Mouse (Mus musculus) liver (tissue): ENCODE measurements around the gene Serpinb9b.
"Not testable (repeated sequence)": the region's sequence is repeated elsewhere in the genome, so short reads cannot be mapped to it uniquely, and the experiment has no call there.

Source experiments
- DNase-seq: peaks from one replicate; pipeline ENCODE4 v3.0.0-alpha.2; 2020; ENCODE audit warnings: mixed read lengths

Serpinb9b gene

DNA sequence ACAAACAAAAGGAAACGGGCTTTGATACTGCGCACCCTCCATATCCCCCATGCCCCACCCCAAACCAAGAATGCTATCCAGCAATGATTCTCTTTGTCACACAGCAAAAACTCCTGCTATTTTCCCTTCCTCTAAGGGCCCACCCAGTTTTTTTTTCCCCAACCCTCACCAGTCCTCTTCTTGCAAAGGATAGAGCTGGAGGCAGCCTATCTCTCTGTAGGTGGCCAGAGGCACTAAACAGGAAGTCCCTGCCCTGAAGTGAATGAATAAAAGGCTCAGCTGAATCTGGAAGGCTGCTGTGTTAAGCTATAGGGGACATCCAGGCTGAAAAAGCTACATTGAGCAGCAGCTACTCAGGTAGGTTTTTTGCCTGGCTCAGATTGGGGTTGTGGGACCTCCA lies at the start of gene Serpinb9b:
TSS of gene Serpinb9b (plus strand) at position 173 of the 400 bp plus-strand sequence.
- no peak for DNase-seq

DNA sequence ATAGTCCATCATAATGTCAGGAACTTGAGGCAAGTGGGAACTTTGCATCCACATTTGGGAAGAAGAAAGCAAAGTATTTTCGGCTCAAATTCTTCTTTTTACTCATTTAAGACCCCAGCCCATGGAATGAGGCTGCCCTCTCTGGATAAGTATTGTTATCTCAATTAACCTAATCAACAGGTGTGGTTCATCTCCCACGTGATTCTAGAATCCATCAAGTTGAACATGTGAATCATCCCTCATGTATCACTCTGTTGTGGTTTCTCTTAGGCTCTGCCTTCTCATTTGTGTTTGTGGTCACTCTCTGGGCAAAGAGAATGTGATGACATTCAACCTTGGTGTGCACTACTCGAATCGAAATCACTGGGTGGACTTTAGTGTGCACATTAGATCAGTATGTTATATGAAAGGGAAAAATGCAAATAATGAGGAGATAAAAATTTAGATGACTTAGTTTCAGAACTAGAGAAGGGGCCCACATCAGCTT lies 44.6 kb upstream of the Serpinb9b start:
- DNase-seq = no peak

DNA sequence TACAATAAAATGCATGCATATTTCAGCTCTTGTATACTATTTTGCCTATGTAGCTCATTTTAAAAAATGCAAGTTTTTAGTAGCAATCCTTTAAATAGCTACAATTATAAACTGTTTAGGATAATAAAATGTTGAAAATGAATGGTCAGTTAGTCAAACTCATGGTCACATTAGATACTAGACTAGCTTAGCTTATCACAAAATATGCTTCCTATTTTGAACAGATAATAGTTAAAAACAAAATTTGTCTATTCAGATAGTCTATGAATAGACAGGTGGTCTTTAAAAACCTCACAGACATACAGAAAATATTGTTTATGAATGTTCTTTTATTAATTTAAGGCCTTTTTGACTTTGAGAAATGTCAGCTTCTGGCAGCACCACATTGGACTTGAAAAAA lies 41.0 kb upstream of the Serpinb9b start:
- DNase-seq = no peak

DNA sequence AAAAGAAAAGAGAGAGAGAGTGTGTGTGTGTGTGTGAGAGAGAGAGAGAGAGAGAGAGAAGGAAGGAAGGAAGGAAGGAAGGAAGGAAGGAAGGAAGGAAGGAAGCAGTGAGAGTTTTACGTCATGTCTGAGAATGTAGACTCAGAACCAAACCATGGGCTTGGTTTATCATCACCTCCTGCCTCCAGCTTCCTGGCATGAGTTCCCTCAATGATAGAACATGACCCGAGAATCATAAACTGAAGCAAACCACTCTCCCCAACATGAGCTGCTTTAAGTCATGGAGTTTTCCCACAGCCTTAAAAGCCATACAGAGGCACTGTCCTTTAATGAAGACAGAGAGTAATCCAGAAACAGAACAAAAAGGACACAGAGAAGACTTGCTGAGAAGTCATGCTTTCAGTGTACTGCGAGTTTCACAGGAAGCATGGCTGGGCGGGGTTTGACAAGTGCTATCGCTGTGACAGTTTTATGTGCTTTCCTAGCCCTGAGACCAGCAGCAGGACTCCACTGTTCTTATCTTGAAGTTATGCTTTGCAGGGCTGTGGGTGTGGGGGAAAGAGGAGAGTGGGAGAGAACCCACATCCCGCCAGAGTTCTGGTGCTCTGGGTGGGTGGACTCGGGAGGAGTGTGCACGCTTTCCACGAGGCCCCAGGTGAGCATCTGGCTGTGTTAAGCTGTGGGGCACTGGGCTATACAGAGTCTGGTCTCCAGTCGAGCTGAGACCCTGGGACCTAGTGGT lies 33.9 kb upstream of the Serpinb9b start:
- DNase-seq = peak; percentile 91

DNA sequence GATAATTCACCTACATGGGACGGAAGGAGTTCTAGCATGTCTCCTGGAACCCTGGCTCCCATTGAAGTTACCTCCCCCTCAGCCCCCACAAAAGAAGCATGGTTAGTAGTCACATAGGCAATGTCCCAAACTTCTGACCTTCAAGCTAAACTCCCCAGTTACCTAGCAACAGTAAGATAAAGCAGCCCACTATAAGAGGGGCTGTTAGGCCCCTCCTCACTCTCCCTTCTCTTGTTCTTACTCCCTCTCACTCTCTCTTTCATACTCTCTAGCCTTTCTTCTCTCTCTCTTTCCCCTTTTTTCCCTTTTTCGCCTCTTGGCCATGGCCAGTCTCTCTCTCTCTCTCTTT lies 33.3 kb upstream of the Serpinb9b start:
- no peak for DNase-seq

DNA sequence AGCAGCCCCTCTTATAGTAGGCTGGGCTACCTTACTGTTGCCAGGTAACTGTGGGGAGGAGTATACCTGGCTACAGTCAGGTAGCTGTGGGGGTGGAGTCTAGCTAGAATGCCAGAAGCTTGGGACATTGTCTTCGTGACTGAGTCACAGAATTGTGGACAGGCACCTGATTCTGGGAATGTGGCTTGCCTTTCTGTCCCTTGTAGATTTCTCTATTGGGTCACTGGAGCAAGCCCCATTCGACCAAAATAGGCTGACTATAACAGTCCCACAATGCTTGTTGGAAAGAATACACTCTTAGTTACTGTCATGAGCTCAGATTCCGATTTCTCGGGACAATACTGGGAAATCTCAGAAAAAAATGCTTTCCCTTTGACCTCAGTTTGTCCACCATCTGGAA lies 32.2 kb upstream of the Serpinb9b start:
- DNase-seq = no peak

DNA sequence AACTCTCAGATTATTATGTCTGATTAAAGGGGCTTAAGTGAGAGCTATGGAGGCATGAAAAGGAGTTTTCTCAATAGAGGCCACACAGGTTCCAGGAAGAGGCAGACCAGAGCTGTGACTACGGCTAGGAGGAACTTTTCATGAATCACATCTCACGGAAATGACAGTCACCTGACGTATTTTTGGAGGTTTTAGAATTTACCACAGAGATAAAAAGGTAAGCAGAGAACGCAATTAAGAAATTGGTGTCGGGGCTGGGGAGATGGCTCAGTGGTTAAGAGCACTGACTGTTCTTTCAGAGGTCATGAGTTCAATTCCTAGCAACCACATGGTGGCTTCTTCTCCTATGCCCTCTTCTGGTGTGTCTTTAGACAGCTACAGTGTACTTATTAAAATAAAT lies 25.9 kb upstream of the Serpinb9b start:
- DNase-seq = no peak

DNA sequence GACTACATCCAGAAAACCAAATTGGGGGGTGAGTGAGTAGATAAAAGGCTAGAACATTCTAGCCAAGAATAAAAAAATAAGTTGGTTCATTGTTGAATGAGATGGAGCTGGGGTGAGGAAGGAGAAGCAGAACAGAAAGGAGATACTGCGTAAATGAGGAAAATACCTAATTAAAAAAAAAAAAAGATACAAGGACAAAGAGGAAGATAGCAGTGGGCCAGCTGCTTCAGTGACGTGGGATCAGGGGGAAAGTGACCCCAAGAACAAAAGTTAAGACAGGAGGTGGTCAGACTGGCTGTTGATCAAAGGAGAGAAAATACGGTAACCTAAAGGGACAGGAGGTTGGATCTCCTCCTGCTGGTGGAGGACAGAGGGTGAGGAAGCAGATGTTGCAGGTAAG lies 24.3 kb upstream of the Serpinb9b start, which contains the start of gene Serpinb9:
TSS of gene Serpinb9 (plus strand) at position 301 of the 400 bp plus-strand sequence.
- no peak for DNase-seq

DNA sequence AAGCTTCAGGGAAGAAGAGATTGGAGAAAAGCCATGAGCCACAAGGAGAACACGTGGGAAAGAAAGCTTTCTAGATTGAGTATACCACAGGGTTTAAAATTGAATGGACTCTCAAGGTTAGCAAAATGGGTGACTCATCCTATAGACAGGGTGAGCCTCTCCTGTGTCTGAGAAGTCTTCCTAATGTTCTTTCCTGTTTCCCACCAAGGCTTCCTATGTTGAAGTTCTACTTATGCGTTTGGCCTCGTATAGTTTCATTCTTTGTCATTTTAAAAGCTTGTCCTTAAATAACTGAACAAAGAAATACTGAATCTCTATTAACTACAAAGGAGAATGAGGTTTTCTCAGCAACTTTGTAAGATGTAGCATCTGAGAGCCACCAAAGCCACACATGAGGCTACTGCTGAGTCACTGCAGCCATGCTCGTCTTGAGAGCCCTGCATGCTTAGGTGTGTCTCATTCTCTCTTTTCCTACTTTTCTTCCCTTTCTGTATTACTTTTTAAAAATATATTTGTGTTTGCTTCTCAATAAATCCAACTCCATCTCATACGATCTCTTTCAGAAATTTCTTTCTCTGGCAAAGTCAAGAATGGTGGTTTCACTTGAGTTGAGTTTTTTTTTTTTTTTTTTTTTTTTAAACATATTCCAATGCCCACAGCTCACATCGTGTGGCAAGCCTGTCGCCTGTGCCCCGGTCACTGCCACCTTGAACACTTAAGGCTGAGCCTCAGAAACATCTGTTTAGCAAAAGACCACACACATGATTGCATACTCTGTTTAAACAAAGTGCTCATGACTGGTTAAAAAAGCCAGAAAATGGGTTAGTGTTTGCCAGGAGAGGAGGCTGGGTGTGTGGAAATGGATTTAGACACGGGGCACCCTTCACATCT lies 23.4 kb upstream of the Serpinb9b start:
- DNase-seq = peak; percentile 78

DNA sequence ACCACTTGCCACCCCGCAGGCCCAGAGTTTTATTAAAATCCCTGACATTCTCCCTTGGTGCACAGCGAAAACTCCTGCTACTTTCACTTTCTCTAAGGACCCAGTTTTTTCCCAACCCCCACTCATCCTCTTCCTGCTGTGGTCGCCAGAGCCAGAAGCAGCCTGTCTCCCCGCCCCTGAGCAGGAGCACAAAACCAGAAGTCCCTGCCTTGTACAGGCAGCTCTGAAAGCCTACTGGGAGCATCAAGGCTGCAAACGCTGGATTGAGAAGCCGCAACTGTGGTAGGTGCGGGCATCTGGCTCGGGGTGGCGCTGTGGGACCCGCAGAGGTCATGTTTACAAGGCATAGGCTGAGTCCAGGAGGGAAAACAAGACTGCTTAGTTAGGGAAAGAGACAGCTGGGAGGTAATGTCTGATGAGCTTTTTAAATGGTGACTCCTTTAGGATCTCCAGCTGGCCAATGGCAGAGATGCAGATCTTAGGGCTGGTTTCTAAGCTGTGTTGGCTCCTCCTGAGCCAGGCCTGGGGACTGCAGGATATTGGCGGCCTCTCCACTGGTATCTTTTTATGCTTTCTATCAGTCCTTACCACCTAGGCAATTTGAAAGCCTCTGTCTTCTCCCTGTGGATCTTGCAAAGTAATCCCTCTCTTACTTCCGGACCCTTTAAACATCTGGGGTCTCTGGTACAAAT lies 22.7 kb upstream of the Serpinb9b start:
- peak; percentile 95 for DNase-seq

DNA sequence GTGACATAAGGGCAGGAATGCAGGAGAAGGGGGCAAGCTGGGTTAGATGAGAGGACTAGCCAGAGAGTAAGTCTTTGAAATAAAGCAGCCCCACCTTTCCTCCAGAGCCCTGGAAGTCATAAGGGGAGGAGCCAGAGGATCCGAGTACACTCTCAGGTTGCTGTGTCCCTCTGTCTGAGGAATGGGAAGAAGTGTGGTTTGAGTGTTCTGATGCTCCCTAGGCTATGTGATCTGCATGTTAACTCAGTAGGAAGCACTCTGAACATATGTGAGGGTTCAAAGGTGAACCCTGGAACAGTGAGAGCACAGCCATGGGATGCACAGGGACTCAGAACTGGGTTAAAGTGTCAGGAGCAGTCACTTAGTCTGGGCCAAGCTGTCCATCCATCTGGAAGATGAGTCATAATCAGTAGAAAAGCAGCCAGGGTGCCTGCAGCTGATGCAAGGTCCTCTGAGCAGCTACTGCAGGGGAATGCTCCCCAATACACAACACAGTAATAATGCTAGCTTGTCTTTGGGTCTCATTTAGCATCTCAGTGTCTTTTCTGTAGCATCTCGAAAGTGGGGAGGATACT lies 21.6 kb upstream of the Serpinb9b start:
- peak; percentile 6 for DNase-seq

DNA sequence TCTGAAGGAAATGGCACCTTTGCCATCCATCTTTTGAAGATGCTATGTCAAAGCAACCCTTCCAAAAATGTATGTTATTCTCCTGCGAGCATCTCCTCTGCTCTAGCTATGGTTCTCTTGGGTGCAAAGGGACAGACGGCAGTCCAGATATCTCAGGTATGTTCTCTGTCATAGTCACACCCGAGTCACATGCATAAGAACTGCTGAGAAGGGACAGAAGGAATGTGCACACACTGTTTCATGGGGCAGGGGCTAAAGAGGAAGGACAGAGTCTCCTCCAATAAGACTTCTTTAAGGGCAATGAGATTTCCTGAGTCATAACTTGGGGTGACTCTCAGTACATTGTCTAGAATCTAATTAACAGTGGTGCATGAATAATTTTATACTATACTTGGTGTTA lies 20.7 kb upstream of the Serpinb9b start:
- no peak for DNase-seq

DNA sequence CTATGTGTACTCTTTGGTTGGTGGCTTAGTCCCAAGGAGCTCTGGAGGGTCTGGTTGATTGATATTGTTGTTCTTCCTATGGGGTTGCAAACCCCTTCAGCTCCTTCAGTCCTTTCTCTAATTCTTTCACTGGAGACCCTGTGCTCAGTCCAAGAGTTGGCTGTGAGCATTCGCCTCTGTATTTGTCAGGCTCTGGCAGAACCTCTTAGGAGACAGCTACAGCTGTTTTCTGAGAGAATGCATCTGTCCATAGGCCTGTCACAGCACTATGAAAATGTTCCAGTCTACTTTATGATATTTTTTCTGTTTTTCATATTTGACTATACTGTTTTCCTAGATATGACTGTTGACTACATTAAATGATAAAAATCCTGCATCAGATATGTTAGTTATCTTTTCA lies 14.8 kb upstream of the Serpinb9b start:
- no peak for DNase-seq

DNA sequence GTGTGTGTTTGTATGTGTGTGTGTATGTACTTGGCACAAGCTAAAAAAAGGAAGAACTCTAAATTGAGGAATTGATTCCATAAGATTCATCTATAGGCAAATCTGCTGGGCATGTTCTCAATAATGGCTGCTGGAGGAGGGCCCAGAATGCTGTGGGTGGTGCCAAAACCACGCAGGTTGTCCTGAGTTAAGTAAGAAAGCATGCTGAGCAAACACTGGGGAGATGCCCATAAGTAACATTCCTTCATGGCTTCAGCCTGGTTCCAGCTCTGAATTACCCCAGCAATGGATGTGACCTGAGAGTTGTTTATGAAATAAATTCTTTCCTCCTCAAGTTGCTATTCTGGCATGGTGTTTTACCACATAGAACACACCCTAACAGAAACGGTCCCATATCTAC lies 13.9 kb upstream of the Serpinb9b start:
- no peak for DNase-seq

DNA sequence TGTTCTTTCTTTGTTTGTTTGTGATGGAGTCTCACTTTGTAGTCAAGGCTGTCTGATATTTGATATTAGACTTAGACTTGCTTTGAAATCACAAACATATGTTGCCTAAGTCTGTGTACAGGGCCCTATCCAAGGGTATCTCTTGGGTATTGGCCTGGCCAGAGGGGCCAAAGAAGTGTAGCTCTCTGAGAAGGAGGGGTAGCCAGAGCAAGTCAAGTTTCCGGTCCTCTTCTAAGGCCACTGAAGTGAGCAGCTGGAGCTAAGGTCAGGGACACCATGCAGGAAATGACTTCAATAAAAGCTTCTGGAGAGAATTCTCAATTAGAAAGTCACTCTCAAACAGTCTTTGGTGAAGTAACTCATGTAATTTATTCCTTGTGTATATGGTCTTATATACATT lies 4.8 kb upstream of the Serpinb9b start:
- no peak for DNase-seq

DNA sequence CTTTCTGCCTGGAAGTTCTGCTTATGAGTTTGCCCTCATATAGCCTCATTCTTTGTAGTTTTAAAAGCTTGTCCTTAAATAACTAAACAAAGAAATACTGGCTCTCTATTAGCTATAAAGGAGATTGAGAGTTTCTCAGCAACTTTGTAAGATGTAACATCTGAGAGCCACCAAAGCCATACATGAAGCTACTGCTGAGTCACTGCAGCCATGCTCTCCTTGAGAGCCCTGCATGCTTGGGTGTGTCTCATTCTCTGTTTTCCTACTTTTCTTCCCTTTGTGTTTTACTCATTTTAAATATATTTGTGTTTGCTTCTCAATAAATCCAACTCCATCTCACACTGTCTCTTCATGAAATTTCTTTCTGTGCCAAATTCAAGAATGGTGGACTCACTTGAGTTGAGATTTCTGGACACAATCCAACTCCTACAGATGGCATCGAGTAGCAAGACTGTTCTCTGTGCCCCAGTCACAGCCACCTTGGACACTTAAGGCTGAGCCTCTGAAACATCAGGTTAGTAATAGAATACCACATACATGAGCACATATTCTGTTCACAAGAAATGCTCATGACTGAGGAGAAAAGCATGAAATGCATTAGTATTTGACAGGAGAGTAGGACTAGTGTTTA lies 674 bp upstream of the Serpinb9b start:
- DNase-seq = no peak

DNA sequence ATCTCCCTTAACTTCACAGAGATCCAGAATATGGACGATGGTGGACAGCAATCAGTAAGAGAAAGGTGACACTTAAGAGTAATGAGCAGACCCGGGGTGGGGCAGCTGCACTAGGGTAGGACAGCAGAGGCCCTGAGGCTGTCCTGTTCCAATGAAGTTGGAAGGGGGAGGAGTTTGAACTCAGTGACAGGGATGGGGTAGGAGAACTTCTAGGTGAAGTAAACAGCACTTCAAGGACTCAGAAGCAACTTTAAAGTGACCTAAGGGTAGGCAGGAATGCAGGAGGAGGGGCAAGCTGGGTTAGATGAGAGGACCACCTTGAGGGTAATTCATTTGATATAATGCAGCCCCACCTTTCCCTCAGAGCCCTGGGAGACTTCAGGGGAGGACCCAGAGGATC lies 930 bp downstream of the Serpinb9b start:
- no peak for DNase-seq

DNA sequence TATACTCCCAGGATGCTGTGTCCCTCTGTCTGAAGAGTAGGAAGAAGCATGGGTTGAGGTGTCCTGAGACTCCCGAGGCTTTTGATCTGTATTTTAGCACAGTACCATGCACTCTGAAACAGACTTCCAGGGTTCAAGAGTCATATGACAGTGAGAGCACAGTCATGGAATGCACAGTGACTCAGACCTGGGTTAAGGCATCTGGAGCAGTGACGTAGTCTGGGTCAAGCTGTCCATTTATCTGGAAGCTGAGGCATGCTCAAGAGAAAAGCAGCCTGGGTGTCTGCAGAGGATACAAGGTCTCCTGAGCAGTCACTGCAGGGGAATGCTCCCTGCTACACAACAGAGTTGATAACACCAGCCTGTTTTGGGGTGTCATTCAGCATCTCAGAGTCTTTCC lies 1.3 kb downstream of the Serpinb9b start:
- DNase-seq = no peak

DNA sequence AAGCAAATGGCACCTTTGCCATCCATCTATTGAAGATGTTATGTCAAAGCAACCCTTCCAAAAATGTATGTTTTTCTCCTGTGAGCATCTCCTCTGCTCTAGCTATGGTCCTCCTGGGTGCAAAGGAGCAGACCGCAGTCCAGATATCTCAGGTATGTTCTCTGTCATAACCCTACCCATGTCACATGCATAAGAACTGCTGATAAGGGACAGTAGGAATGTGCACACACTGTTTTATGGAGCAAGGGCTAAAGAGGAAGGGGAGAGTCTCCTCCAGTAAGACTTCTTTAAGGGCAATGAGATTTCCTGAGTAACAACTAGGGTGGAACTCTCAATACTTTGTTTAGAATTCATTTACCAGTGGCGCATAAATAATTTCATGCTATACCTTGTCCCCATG lies 2.3 kb downstream of the Serpinb9b start:
- DNase-seq = not testable (repeated sequence)

DNA sequence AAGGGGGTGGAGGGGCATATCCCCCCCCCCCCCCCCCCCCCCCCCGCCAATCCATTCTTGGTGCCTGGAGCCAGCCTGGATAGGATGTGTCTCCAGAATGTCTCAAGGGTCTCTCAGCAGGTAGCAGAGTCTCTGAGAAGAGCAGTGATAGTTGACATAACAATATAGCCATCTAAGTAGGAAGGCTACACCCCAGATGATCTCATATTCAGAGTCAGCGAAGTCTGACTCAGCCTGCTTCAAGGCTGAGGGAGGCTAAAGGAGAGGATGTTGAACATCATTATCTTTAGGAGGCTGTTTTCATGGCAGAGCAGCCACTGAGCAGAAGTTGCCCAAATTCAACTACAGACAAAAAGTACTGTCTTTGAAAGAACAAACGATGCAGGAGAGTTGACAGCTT lies 3.1 kb downstream of the Serpinb9b start:
- DNase-seq = no peak

DNA sequence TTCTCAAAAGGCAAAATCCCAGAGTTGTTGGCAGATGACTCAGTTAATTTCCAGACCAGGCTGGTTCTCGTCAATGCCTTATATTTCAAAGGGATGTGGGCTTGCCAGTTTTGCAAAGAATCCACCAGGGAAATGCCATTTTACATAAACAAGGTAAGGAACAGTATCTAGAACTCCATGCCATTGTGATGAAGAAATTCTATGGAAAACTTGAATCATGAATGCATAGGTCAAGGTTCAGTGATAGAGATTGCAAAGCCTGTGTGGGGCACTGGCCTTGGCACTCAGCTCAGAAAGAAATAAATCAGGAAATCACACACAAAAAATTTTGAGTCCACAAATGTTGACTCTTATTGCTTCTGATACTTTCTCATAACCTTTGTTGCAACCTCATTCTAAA lies 8.3 kb downstream of the Serpinb9b start:
- no peak for DNase-seq

DNA sequence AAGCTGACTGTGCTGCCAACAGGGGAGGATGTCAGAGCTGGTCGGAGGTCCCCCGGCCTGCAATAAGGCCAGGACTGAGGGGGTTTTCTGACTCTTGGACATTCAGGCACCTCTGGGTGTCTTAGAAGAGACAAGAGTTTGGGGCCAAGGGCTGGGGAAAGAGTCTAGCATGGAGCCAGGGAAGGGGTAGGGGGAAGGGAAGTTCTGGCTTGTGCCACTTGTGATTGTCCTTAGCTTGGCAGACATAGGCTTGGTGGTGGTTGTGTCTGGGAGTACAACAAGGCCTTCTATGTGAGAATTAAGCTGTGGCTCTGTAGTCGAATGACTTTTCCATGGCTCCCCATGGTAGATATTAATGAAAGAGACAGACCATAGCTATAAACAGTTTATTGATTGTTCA lies 16.3 kb downstream of the Serpinb9b start:
- DNase-seq = no peak

DNA sequence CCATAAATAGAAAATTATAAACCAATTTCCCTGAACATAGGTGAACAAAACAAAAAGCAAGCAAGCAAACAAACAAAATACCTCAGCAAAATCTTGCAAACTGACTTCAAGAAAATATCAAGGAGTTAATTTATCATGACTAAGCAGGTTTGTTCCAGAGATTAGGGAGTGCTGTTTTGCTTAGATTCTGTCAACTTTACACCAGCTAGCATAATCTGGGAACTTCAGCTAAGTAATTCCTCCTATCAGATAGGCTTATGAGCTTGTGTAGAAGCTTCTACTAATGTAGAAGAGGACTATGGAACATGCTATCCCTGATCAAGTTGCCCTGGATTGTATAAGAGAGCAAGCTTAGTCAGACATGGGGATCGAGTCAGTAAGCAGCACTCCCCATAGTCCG lies 20.0 kb downstream of the Serpinb9b start:
- no peak for DNase-seq
